Mouse (Mus musculus) left cerebral cortex, adult 2 months (tissue): Measurements from ENCODE around the gene Esrrg. TPM values are rescaled to one million over a fixed set of nuclear protein-coding genes. Genes with fewer than 3 reads are reported as not detected.
A peak's percentile ranks its signal among the peaks of the same experiment; 100 is the strongest.

Experiments used
- DNase-seq, 2 experiments: peaks; one replicate each; pipeline ENCODE4 v3.0.0; 2021 to 2022; ENCODE audit warnings: low spot score in 2 of 2, mixed read lengths in 1 of 2; ENCODE audit errors: extremely low spot score in 1 of 2
- H3K27ac ChIP-seq: fragments of 200-600 bp; 2 replicates; pipeline ENCODE4 v1.8.1; 2022
- H3K4me3 ChIP-seq: fragments of 200-600 bp; 2 replicates; pipeline ENCODE4 v1.8.1; 2022
- CTCF ChIP-seq: fragments of 200-600 bp; IDR thresholded peaks from 2 replicates; pipeline ENCODE4 v1.8.1; 2022; ENCODE audit warnings: antibody characterized with exemption, mild to moderate bottlenecking, moderate library complexity
- intact Hi-C: fragments of 180-260 bp; cut with DNase I; formaldehyde crosslinking; loops from one replicate; pipeline ENCODE4 v1.15.1; 2025
- total RNA-seq, 2 experiments: library from RNA; stranded (reverse); gene quantifications; 2 replicates each; pipeline ENCODE4 v1.2.3; 2021

Gene Esrrg
- total RNA-seq, 2 experiments from 2014 or later = 25.1 to 27.0 TPM

DNA sequence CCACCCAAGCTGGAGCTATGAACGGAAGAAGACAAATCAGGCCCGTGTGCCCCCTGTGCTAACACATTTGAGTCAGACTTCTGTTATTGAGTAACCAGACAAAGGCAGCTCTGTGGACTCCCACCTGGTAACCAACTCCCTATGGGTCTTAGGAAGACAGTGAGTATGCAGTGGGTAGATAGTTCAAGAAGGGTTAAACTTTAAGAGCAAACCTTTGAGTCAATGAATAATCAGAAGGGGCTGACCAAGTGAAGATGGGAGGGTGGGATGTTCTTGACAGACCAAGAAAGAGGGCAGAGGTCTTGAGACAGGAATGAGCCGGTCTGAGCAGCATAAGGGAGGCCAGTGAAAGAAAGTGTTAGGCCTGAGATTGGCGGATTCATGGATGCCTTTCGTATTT, 214.8 kb downstream of the Esrrg start:
- Histone ChIP-seq H3K27ac (no peak overlapping the region), H3K4me3 (no peak overlapping the region)
- no peak for TF ChIP-seq CTCF
- intact Hi-C loops = no loop called here
- no peak for DNase-seq

DNA sequence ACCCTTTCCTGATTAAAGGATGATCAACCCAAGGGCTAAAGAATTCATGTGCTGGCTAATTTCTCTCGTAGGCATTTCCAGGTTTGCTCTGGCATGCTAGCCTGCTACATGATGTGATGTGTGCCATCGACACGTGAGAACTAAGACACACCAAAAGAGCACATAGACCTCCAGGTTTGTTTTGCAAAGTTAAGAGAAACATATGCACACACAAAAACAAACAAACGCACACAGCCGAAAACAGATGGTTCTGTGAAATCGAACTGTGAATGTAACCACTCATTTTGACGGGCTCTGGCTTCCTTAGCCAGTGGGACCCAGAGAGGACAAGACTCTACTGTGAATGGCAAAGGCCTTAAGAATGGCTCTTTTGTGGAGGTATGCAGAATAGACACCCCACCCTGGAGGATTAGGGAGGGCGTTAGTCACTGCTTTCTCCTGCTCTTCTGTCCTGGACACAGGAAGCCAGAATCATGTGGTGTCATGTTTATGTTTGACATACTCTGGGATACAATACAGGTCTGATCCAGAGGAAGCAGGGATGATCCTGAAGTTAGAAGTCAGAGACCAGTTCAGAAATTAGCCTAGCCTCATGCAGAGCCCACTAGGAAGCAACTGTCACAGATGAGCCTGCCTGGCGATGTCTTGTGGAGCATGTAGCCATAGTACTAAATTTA, 217.0 kb downstream of the Esrrg start:
- no peak for TF ChIP-seq CTCF
- Histone ChIP-seq H3K27ac (no peak overlapping the region), H3K4me3 (no peak overlapping the region)
- DNase-seq = no peak
- intact Hi-C loops = no loop called here

DNA sequence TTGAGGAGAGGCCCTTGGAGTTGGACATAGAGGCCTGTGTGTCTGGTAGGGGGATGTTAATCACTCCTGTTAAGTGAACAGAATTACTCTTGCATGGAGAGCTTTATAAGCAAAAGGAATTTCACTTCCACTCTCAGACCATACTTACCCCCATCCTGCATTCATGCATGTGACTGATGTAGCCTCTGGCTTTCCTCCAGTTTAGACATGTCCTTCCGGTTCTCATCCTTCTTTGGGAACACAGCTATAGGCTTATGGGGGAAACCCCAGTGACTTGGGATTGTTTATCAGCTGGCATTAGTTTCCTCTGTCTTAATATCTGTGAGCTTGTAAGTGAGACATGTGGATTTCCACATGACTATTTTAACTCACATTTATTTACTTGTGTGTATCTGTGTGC, 217.5 kb downstream of the Esrrg start:
- intact Hi-C loops = no loop called here
- no peak overlapping the region for H3K27ac ChIP-seq
- TF ChIP-seq CTCF = no peak
- DNase-seq = no peak
- no peak overlapping the region for H3K4me3 ChIP-seq

DNA sequence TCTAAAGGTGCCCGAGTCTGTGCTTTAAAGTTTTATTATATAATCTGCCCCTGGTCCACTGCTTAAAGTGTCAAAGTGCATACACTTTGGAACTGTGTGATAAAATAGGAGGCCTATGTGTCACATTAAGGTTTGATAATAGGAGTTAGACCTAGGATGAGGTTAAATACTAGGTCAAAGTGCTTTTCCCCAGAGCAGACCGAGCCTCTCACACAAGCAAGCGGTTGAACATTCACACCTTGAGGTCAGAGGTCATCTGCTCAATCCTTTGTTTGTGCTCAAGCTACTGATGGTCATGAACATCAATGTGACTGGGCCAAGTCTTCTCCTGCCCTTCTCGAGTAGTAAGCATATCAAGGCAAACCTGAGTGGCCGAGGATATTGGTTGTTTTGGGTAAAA, 218.3 kb downstream of the Esrrg start:
- H3K27ac ChIP-seq = no peak overlapping the region
- no peak for DNase-seq
- TF ChIP-seq CTCF = no peak
- H3K4me3 ChIP-seq = no peak overlapping the region
- intact Hi-C loops = no loop called here

DNA sequence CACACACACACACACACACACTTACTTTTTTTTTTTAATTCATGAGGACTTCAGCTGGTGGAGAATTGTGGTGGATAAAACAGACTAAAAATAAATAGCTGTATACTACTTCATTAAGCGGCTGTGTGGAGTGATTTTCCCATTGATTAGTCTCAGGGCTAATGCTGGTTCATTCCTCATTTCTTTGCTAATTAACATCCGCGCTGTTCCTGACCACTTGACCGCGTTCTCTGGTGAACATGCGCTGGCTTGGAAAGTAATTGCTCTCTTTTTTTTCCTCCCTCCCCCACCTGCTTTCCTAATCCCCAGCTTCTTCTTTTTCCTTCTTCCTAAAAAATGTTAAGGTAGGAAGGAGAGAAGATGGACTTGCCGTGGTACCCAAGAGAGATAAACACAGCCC, 222.3 kb downstream of the Esrrg start:
- Histone ChIP-seq H3K4me3 (no peak overlapping the region), H3K27ac (no peak overlapping the region)
- TF ChIP-seq CTCF = no peak
- DNase-seq = no peak
- intact Hi-C loops = no loop called here

DNA sequence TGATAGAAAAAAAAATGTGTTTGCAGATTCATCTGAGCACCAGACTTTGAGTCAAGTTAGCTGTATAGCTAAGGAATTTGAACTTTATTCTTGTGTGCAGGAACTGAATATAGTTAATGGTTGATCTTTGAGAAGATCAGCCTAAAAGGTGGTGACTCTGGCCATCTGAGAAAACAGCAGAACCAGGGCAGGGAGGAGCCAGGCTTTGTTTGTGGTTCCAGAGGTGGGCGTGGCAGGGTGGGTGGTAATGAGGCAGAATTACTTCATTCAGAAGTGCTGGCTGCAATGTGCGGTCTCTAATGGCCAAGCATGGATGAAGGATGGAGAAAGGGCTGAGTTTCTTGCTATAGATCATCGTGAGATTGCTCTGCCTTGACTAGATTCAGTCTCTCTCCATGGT, 224.3 kb downstream of the Esrrg start:
- no peak for TF ChIP-seq CTCF
- H3K27ac ChIP-seq = no peak overlapping the region
- DNase-seq = no peak
- no peak overlapping the region for H3K4me3 ChIP-seq
- intact Hi-C loops = no loop called here

DNA sequence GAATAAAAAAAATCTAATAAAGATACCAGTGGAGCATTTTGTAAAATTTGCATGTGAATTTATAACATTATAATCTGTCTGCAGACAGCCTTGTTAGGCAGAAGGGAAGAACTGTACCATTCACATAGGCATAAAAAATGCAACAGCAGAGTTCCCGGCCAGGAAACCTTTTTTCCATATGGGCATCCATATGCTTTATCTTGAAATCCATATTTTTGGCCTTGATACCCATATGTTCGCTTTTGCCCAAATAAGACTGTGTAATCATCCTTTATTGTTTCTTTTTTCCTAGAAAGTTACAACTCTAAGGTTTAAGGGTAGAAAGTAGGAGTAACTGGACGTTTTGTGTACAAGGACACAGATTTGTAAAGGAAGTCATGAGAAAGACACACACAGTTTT, 226.0 kb downstream of the Esrrg start:
- TF ChIP-seq CTCF = no peak
- Histone ChIP-seq H3K27ac (no peak overlapping the region), H3K4me3 (no peak overlapping the region)
- intact Hi-C loops = no loop called here
- no peak for DNase-seq

DNA sequence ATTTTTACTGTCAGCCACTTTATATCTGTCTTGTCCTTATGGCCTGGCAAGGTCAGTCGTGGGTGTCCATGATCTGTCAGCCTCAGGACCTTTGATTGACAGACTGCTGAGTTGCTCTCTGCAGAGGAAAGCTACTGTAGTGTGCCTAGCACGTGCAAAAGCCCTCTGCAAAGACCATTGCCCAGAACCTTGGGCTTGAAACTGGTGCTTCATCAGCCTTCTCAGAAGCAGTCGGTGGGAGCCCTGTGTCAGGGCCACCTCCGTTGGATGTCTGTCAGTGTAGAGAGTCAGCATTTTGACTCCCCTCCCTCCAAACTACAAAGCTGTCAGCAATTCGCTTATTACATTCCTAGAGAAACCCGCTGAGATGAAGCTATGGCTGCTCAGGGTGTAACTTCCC, 227.8 kb downstream of the Esrrg start:
- Histone ChIP-seq H3K27ac (peak overlapping the region; percentile 5), H3K4me3 (no peak overlapping the region)
- TF ChIP-seq CTCF = no peak
- intact Hi-C loops = no loop called here
- DNase-seq = no peak

DNA sequence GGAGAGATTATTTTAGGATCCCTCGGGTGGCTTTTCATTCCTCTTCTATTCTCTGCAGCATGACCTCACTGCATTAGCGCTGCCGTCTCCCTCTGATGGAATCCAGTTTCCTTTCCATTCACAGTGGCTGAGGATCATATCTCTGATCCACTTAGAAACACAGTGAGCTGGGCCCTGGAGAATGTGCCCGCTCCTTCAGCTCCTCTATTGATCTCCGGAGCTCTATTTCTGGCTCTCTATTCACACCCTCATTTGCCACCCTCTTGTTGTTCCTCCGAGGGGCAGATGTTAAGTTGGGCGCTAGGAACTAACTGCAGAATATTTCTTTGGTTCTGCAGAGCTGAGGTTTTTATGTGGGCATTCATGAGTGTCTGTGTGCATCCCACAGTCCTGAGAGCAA, 228.3 kb downstream of the Esrrg start:
- Histone ChIP-seq H3K4me3 (no peak overlapping the region), H3K27ac (peak overlapping the region; percentile 5)
- intact Hi-C loops = loop anchor here (1.0 kb wide), 1 partner anchor 52 kb away; no protein-coding TSS in a partner anchor
- no peak for TF ChIP-seq CTCF
- peak in 1 of 2 experiments; percentile 12 for DNase-seq

DNA sequence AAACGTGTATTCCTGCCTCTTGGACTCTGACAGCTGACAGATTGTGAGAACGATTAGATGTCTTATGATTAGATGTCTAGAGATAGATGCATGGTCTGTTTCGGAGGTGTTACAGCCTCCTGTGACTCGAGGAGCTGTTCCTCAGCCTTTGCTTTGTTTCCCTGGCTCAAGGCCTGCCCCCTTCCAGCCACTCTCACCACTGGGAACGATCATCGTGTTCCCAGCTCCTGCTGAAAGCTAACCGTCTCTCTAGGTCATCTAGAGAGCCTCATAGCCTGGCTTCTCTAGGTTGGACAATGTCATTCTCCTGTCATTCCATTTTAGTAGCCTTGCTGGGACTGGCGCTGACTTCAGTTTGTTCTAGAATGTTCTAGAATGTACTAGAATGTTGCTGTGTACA, 233.0 kb downstream of the Esrrg start:
- intact Hi-C loops = no loop called here
- Histone ChIP-seq H3K27ac (no peak overlapping the region), H3K4me3 (no peak overlapping the region)
- no peak for TF ChIP-seq CTCF
- no peak for DNase-seq

DNA sequence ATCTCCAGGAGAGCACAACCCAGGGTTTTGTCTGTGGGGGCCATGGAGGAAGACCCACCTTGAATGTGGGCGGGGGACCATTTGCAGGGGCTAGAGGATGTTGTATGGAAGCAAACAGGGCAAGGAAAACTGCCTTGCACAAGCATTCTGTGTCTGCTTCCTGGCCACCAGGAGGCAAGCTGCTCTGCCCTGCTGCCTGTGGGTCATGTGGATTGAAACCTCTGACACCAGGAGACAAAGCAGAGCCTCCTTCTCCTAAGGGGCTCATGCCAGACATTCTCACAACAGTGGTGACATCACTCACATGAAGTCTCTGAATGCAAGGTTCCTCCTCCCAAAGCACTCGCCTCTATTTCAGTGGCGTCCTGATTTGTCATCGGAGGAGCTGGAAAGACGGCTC, 234.1 kb downstream of the Esrrg start:
- DNase-seq = no peak
- intact Hi-C loops = no loop called here
- no peak for TF ChIP-seq CTCF
- Histone ChIP-seq H3K27ac (no peak overlapping the region), H3K4me3 (no peak overlapping the region)

DNA sequence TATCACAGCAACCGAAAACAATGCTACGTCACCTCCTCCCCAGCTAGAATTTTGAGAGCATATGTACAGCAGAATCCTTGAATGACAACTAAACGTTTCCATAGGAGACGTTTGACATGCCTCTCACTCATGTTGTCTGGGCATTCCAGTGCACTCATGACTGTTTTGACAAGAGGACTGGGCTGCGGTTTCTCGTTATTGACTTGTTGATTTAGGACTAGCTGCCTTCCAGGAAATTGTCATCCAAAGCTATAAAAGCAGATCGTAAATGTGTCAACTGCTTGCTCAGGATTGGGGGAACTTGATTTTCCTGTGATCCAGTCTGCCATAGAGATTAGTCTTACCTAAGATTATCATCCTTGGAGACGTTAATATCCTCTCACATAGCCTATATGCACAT, 245.6 kb downstream of the Esrrg start:
- intact Hi-C loops = no loop called here
- H3K4me3 ChIP-seq = no peak overlapping the region
- no peak for DNase-seq
- no peak for TF ChIP-seq CTCF
- no peak overlapping the region for H3K27ac ChIP-seq

DNA sequence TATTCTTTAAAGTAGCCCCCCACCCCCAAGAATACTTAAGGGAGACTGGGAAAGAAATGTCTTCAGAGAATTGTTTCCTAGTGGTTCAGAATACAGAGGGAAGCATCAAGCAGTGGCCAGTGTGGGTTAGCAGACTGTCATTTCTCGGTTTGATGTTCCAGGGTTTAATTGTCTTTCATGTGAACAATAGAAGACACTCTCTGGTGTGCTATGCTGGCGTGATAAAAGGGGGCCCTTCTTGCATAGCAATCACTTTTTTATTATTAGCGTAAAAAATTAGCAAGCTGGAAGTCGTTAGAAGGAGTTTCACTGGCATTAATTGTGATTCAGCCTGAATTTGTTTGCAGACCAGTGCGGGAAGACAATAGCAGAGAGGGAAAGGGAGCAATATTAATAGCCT, 253.7 kb downstream of the Esrrg start:
- DNase-seq = no peak
- TF ChIP-seq CTCF = no peak
- intact Hi-C loops = no loop called here
- no peak overlapping the region for H3K4me3 ChIP-seq
- no peak overlapping the region for H3K27ac ChIP-seq
